Mouse (Mus musculus) stomach, postnatal 0 days (tissue): ENCODE data around the gene Stk10.

ENCODE experiments used
- CTCF ChIP-seq: IDR thresholded peaks from 2 replicates; pipeline ENCODE4 v1.5.1; 2016; ENCODE audit warnings: antibody characterized with exemption, low read depth, mild to moderate bottlenecking, moderate library complexity
- EP300 ChIP-seq: optimal IDR thresholded peaks from 2 replicates; pipeline ENCODE3; 2016; ENCODE audit warnings: antibody characterized with exemption

DNA sequence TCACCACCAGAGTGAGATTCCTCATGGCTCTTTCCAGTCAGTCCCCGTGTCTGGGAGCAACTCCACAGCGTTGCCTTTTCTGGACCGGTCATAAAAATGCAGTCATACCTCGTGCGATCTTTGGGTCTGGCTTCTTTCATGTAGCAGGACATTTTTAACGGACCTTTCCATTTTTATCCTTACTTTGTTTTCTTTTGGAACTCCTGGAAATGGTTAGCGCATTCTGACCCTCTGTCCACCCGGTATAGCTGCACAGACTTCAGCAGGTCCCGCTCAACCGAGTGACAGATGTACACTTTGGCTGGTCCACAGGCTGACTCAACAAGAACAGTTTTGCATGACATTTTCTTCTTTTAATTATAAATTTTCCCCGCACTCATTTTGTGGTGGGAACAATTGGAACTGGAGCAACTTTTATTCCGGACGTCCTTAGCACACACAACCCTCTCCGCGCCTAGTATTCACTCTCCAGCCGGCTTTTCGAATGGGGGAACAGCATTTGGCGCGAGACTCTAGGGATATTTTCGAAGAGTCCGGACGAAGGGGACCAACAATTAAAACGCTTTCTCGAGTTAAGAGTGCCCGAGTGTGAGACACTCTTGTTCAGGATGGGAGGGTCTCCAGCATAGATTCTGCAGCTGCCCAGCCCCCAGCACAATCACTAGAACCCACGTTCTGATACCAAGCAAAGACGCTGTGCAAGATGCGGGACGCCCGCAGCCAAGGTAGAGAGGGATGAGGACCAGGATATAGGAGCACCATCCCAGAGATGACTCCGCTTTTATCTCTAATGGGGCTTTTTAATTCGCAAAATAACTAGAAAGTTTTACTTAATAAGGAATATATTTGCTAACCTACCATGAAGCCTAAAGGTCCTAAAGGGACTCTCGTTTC lies 987 bp upstream of the Stk10 start, which contains the start of gene Efcab9:
- TF ChIP-seq CTCF, result no peak
- TF ChIP-seq EP300, result no peak
